Mouse (Mus musculus) midbrain, embryonic 16.5 days (tissue): ENCODE data around the gene Tmem184b. TPM values are rescaled to one million over a fixed set of nuclear protein-coding genes. Genes with fewer than 3 reads are reported as not detected.
A peak's percentile ranks its signal among the peaks of the same experiment; 100 is the strongest.

ENCODE experiments used
- ATAC-seq: fragments of 200-750 bp; cut with Nextera tagmentation; 2 replicates; pipeline ENCODE4 v1.8.0; 2017; ENCODE audit warnings: moderate TSS enrichment
- H3K27ac ChIP-seq: fragments of 300-500 bp; sonication (generic); 2 replicates; pipeline ENCODE4 v1.5.1; 2014; ENCODE audit warnings: mild to moderate bottlenecking, low read length, mixed read lengths
- H3K27me3 ChIP-seq: fragments of 300-500 bp; sonication (generic); 2 replicates; pipeline ENCODE4 v1.6.1; 2014; ENCODE audit warnings: low read depth, low read length, mixed read lengths; ENCODE audit not compliant: control insufficient read depth, insufficient read depth
- H3K36me3 ChIP-seq: fragments of 300-500 bp; sonication (generic); 2 replicates; pipeline ENCODE4 v1.6.1; 2014; ENCODE audit warnings: mild to moderate bottlenecking, low read length, moderate library complexity, mixed read lengths; ENCODE audit not compliant: control insufficient read depth, insufficient read depth
- H3K4me1 ChIP-seq: fragments of 300-500 bp; sonication (generic); 2 replicates; pipeline ENCODE4 v1.6.1; 2014; ENCODE audit warnings: mild to moderate bottlenecking, low read length, mixed read lengths; ENCODE audit not compliant: control insufficient read depth, insufficient read depth
- H3K4me2 ChIP-seq: fragments of 300-500 bp; sonication (generic); 2 replicates; pipeline ENCODE4 v1.6.1; 2014; ENCODE audit warnings: mild to moderate bottlenecking, low read length, mixed read lengths
- H3K4me3 ChIP-seq: fragments of 300-500 bp; sonication (generic); 2 replicates; pipeline ENCODE4 v1.5.1; 2014; ENCODE audit warnings: low read depth, mild to moderate bottlenecking, low read length, moderate library complexity, mixed read lengths
- H3K9ac ChIP-seq: fragments of 300-500 bp; sonication (generic); 2 replicates; pipeline ENCODE4 v1.6.1; 2014; ENCODE audit warnings: low read depth, low read length, mixed read lengths
- H3K9me3 ChIP-seq: fragments of 300-500 bp; sonication (generic); replicated peaks from 2 replicates; pipeline ENCODE4 v1.6.1; 2014; ENCODE audit warnings: mild to moderate bottlenecking, low read length, mixed read lengths; ENCODE audit not compliant: control insufficient read depth, poor library complexity, severe bottlenecking
- WGBS: fragments of 180-500 bp; shearing (Covaris S2); extraction: QIAGEN DNeasy Blood & Tissue Kit; methylation state at CpG from one replicate; pipeline ENCODE4 v1.1.7; 2014; 5-methylcytosine and 5-hydroxymethylcytosine counted together
- polyA plus RNA-seq: library from polyadenylated mRNA; unstranded; fragments of >200 nt; fragmentation: Nextera tagmentation; extraction: Ambion mirVana; gene quantifications from 2 replicates; pipeline ENCODE4 v1.2.1, GENCODE M21; 2015

Tmem184b gene
- polyA plus RNA-seq = 42.5 and 43.2 TPM in 2 replicates

GRCm38 (mm10) chr15:79402836-79403762 is at the start of gene Tmem184b:
Gene Tmem184b (minus strand): TSS chr15:79403569.
- Histone ChIP-seq H3K27me3 (no peaks in the 10 kb centered on the region), H3K4me3 (peak within 1 kb of the TSS; percentile 93), H3K4me1 (peaks cover 35% of the 10 kb centered on the region), H3K36me3 (no peaks in the 10 kb centered on the region), H3K9ac (peak within 1 kb of the TSS; percentile 98), H3K4me2 (peak within 1 kb of the TSS; percentile 89), H3K27ac (peak within 1 kb of the TSS; percentile 76), H3K9me3 (no peaks in the 10 kb centered on the region)
- peak; percentile 89 for ATAC-seq
- WGBS = under 1% methylated on average over 80 of the region's 90 CpGs

GRCm38 (mm10) chr15:79448041-79448440 is 44.7 kb upstream of the Tmem184b start:
- Histone ChIP-seq H3K9me3 (no peaks in the 10 kb centered on the region), H3K27me3 (no peaks in the 10 kb centered on the region), H3K27ac (no peak overlapping the region), H3K9ac (no peak overlapping the region), H3K4me3 (no peak overlapping the region), H3K36me3 (no peaks in the 10 kb centered on the region), H3K4me1 (no peaks in the 10 kb centered on the region; the same call in 1 of the 2 replicates), H3K4me2 (no peak overlapping the region)
- WGBS = 84% methylated on average over 3 of the region's 3 CpGs
- no peak for ATAC-seq

- Histone ChIP-seq H3K36me3 (no peaks in the 10 kb centered on the region), H3K9me3 (no peaks in the 10 kb centered on the region), H3K9ac (no peak overlapping the region), H3K27me3 (no peaks in the 10 kb centered on the region), H3K27ac (no peak overlapping the region), H3K4me3 (no peak overlapping the region), H3K4me2 (no peak overlapping the region), H3K4me1 (peaks cover 8% of the 10 kb centered on the region; the same call in 1 of the 2 replicates)
- 79% methylated on average over 8 of the region's 8 CpGs for WGBS
- no peak for ATAC-seq
Measured at GRCm38 (mm10) chr15:79445786-79446654, 42.7 kb upstream of the Tmem184b start.

GRCm38 (mm10) chr15:79443856-79444410 is 40.6 kb upstream of the Tmem184b start:
- Histone ChIP-seq H3K4me1 (peaks cover 26% of the 10 kb centered on the region), H3K4me2 (no peak overlapping the region), H3K9me3 (no peaks in the 10 kb centered on the region), H3K27me3 (no peaks in the 10 kb centered on the region), H3K4me3 (no peak overlapping the region), H3K36me3 (no peaks in the 10 kb centered on the region), H3K27ac (no peak overlapping the region), H3K9ac (no peak overlapping the region)
- no peak for ATAC-seq
- WGBS = 51% methylated on average over 7 of the region's 7 CpGs

GRCm38 (mm10) chr15:79442961-79443518 is 39.7 kb upstream of the Tmem184b start:
- Histone ChIP-seq H3K9ac (peak overlapping the region; percentile 46; the same call in 1 of the 2 replicates), H3K4me1 (peaks cover 35% of the 10 kb centered on the region), H3K4me2 (no peak overlapping the region; the same call in 1 of the 2 replicates), H3K27me3 (no peaks in the 10 kb centered on the region), H3K36me3 (no peaks in the 10 kb centered on the region), H3K9me3 (no peaks in the 10 kb centered on the region), H3K4me3 (no peak overlapping the region), H3K27ac (no peak overlapping the region)
- no peak for ATAC-seq
- 78% methylated on average over 9 of the region's 9 CpGs for WGBS

GRCm38 (mm10) chr15:79442257-79442611 is 38.9 kb upstream of the Tmem184b start:
- Histone ChIP-seq H3K4me3 (peak overlapping the region; percentile 66), H3K4me1 (peaks cover 43% of the 10 kb centered on the region), H3K9ac (peak overlapping the region; percentile 97), H3K27ac (peak overlapping the region; percentile 97), H3K4me2 (peak overlapping the region; percentile 71), H3K9me3 (no peaks in the 10 kb centered on the region), H3K27me3 (no peaks in the 10 kb centered on the region), H3K36me3 (0 out of 2 replicates have a peak, but pooled peaks cover 3% of the 10 kb centered on the region)
- ATAC-seq = peak; percentile 47
- 0% methylated on average over 6 of the region's 6 CpGs for WGBS

GRCm38 (mm10) chr15:79441331-79442256 is 38.2 kb upstream of the Tmem184b start:
- no peaks in the 10 kb centered on the region for H3K9me3 ChIP-seq
- no peaks in the 10 kb centered on the region for H3K27me3 ChIP-seq
- peak overlapping the region; percentile 66 for H3K4me3 ChIP-seq
- 0 out of 2 replicates have a peak, but pooled peaks cover 3% of the 10 kb centered on the region for H3K36me3 ChIP-seq
- H3K27ac ChIP-seq = peak overlapping the region; percentile 97
- H3K4me1 ChIP-seq = peaks cover 49% of the 10 kb centered on the region
- H3K9ac ChIP-seq = peak overlapping the region; percentile 97
- H3K4me2 ChIP-seq = peak overlapping the region; percentile 99
- under 1% methylated on average over 50 of the region's 107 CpGs for WGBS
- peak; percentile 67 for ATAC-seq
